Mouse (Mus musculus) embryonic stem cell, embryonic (primary cell): ENCODE data around the gene Brcc3.
"Not testable (repeated sequence)": the region's sequence is repeated elsewhere in the genome, so short reads cannot be mapped to it uniquely, and the experiment has no call there.

ENCODE experiments used
- CTCF ChIA-PET, 4 experiments: fragments of 300-600 bp in 2 of 4; fragments of 350-600 bp in 2 of 4; sonication (Branson Sonifier 250); formaldehyde crosslinking; loops; one replicate each; lab custom pipeline; 2022; ENCODE audit warnings: inconsistent platforms in 2 of 4; lab: Charles Lee
- POLR2A ChIA-PET, 4 experiments: fragments of 300-600 bp in 2 of 4; fragments of 350-600 bp in 2 of 4; sonication (Branson Sonifier 250); formaldehyde crosslinking; loops; one replicate each; lab custom pipeline; 2022; ENCODE audit warnings: antibody characterized with exemption in 4 of 4, inconsistent platforms in 1 of 4; lab: Charles Lee

Brcc3 gene

DNA sequence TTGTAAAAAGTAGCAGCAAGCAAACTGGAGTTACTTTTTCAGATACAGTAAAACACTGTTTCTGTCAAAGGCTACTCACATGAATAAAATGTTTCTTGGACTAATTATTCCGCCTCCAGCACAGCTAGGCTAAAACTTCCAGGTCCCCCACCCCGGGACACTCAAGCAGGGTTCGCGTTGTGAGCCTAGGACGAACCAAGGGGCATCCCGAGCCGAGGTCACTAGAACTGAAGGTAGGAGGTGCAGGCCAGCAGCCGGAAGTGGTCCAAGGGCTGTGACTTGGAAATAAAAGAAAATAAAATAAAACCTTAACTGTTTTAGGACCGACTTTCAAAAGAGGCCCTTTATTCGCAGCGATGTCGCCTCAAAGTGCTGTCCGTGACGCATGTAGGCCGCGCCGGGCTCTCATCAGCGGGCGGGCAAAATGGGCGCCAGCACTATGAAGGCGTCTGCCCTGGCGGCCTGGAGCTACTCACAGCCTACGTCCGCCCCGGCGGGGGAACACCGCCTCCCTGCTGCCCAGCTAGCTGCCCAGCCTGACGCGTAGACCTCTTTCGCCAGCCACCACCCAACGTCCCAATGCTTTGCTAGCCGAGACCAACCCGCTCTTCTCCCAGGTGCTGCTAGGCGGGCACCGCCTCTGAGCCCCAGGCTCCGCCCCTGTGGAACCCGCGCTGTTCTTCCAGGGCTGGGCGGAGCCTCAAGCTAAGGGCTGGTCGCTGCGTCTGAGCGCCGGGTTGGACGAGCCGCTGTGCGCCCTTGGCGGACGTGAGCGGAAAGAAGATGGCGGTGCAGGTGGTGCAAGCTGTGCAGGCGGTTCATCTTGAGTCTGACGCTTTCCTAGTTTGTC is at the start of gene Brcc3, which contains the start of the genes Cmc4 and Mtcp1:
TSS of gene Brcc3 (plus strand) at position 693 of the 850 bp plus-strand sequence.
TSS of gene Cmc4 (minus strand) at position 649 of the 850 bp plus-strand sequence.
TSS of gene Mtcp1 (minus strand) at position 653 of the 850 bp plus-strand sequence.
- CTCF ChIA-PET: no interaction called here
- POLR2A ChIA-PET: interaction anchor here in 3 of 4 experiments (0.7 to 2.9 kb wide), 26 partner anchors 10 to 1146 kb away, joined by 3 to 23 read pairs (median 4); partner anchors contain the start of genes F8 (in 3 of the 3), Fundc2 (in 3 of the 3), Vbp1 (in 3 of the 3) and G6pdx (in 2 of the 3)

DNA sequence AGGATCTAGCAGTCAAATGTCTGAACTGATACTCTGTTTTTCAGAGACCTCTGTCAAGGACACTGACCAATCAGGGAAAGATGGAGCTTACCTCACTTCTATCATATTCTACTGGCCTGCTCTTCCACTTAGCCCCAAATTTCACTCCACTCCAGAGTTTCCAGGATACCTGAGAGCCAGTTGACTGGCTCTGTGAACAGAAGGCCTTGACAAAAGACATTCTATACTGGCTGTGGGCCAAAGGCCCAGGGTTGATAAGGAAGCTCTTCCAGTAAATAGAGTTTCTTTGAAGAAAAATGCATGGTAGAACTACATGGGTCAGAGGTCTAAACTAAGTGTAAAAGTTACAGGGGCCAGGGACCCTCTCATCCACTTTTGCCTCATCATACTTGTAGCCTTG is 46.2 kb upstream of the Brcc3 start:
- CTCF ChIA-PET: no interaction called here

DNA sequence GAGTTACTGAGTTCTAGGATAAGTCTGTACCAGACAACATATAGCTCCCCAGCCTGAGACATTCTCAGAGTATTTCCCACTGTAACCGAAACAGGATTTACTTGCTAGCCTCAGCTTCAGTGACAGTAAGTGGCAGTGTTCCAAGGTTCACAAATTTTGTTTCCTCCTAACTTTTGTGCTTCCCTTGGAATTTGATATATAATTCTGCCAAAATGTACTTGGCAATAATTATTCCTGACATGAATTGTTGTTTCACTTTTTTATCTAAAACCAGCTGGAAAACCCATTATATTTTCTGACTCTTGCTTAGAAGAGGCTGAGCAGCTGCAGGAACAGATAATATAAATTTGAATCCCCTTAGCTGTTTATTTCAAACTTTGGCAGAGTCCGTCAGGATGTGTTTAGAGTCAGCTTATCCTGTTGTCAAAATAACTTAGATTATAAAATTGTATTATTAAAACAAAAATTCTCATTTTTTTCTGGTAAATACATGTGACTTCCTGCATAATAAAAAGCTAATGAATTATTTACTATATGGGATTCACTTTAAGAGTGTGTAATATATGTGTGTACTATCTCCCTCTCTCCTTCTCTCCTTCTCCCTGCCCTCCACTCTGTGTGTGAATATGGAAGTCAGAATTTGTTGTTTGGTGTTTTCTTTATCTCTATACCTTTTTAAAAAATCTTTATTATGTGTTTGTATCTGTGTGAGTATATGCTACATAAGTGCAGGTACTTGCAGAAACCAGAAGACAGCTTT is 43.6 kb upstream of the Brcc3 start:
- CTCF ChIA-PET: no interaction called here
- POLR2A ChIA-PET: interaction anchor here in 1 of 4 experiments (1.3 kb wide), 1 partner anchor 10 kb away, joined by 3 read pairs; the partner anchor contains the start of gene F8

More for the DNA sequence above, 46.2 kb upstream of the Brcc3 start:
- POLR2A ChIA-PET: no interaction called here

DNA sequence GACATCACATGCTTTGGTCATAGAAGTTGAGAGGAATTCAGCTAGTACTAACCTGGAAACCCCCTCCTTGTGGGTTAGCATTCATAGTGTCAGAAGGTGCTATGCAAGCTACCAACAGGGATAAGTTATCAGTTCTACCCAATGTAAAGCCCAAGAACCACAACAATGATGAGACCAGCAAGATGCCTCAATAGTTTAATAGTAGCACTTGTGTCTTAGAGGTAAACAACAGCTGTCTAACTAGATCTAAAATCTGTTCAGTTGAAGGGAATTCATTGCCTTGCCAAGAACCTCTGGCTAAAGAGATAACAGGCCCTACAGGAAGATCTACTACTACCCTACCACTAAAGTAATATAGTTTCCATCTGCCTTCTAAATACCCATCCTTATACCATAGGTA is 39.6 kb upstream of the Brcc3 start:
- CTCF ChIA-PET: no interaction called here
- POLR2A ChIA-PET: no interaction called here

DNA sequence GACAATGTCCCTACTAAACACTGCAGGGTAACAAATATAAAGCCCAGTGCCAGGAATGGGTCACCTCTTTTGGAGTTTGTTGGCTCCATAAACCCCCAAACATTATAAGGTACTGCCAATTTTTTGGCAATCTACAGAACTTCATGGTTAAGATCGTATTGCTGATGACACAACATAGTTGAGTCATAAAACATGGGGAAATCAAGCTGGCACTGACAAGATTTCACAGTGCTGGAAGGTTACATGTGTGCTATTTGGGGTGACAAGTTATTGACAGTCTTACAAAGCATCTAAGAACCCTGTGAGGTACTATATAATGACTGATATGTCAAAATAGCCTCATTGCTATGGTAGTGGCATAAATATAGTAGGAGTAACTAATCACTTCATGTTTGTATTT is 35.3 kb upstream of the Brcc3 start:
- CTCF ChIA-PET: no interaction called here
- POLR2A ChIA-PET: interaction anchor here in 1 of 4 experiments (1.2 kb wide), 1 partner anchor 110 kb away, joined by 3 read pairs; no protein-coding TSS in a partner anchor

DNA sequence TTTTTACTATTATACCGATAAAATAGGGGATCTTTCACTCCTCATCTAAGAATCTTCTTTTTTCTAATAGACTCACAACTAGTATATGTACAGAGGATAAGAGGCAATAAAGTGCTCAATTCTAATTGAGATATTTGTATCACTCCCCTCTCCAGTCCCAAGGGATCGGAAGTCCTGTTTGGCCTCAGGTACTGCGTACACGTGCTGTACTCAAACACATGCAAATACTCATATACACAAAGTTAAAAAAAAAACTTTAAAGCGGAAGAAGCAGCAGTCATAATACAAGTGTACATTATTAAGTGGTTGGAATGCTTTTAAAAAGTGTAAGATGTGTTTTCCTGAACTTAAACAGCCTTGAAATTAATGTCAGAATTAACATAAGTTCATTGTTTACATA is 34.7 kb upstream of the Brcc3 start:
- POLR2A ChIA-PET: interaction anchor here (0.6 to 1.6 kb wide), 18 partner anchors 12 to 286 kb away, joined by 3 to 18 read pairs (median 4); partner anchors contain the start of genes Brcc3 (in 3 of the 4), Cmc4 (in 3 of the 4), Mtcp1 (in 3 of the 4) and Dkc1 (in 2 of the 4)
- CTCF ChIA-PET: interaction anchor here in 2 of 4 experiments (0.6 to 1.0 kb wide), 2 partner anchors 10 to 293 kb away, joined by 5 to 6 read pairs; no protein-coding TSS in a partner anchor

DNA sequence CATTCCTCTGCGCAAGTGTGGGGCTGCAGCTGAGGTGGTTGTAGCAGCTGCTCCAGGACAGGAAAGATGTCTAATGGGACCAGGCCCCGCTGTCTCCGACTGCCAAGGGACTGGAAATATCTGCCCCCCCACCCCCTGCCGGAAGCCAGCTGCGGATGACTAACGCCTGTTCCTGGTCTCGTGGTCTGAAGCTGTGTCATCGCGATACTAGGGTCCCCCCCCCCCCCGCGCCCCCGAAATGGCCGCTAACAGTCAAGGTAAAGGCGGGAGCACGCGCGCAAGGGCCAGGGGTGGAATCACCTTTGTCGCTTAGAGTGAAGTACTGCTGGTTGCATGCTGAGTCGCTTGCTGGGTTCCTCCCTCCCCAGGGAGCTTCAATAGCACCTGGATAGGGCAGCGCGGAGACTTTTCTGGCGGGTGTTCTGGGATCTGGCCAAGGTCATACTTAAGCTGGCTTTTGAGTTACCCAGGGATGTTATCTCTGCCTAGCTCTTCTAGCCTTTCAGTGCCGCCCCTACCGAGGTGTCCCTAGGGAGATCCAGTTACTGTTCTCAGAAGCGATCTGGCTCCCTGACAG is 34.1 kb upstream of the Brcc3 start, which contains the start of the genes Fundc2 and F8:
TSS of gene Fundc2 (plus strand) at position 205 of the 577 bp plus-strand sequence.
TSS of gene F8 (minus strand) at position 421 of the 577 bp plus-strand sequence.
- ChIA-PET POLR2A (interaction anchor here (0.6 to 1.6 kb wide), 29 partner anchors 8 to 1385 kb away, joined by 3 to 18 read pairs (median 3); partner anchors contain the start of genes Vbp1 (in 4 of the 4), Brcc3 (in 3 of the 4), Cmc4 (in 3 of the 4) and Mtcp1 (in 3 of the 4)), CTCF (interaction anchor here in 2 of 4 experiments (0.6 to 1.0 kb wide), 3 partner anchors 9 to 292 kb away, joined by 5 to 6 read pairs (median 6); no protein-coding TSS in a partner anchor)

DNA sequence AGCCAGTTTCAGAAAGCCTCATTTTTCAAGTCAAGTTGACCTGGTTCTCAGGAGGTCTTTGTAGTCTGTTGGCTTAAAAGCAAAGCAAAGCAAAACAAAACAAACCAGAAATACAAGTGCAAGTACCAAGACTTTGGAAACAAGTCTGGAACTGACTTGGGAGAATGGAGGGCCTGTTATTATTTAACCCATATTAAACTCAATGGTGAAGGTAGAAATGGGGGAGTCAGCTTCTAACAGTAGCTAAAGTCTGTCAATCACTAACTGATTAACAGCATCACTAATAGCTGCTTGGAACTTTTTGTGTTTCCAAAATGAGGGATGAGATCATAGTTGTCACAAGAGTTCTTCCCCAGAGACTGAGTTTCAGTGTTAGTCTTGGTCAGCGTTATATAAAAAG is 17.0 kb upstream of the Brcc3 start:
- POLR2A ChIA-PET: interaction anchor here in 2 of 4 experiments (0.7 to 1.0 kb wide), 2 partner anchors 17 kb away, joined by 3 read pairs; partner anchors contain the start of genes Brcc3 (in 1 of the 2), Cmc4 (in 1 of the 2), F8 (in 1 of the 2) and Fundc2 (in 1 of the 2)
- CTCF ChIA-PET: no interaction called here

DNA sequence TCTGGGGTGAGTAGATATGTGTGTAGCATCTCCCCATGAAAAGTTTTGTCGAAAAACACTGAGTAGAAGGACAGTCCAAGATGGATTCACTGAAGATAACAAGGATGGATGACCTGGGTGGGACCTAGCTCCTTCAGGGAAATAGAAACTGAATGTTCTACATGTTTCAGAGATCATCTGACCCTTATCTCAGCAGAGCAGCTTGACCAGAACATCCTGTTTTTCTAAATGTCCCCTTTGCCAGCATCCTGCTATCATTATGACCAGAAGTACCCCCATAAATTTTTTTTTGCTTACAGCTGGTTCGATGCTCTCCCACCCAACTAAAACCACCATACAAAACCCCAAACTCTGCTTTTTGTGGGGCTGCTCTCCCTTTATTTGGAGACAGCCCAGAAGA is 13.8 kb upstream of the Brcc3 start:
- ChIA-PET CTCF (no interaction called here), POLR2A (interaction anchor here in 2 of 4 experiments (1.1 to 2.5 kb wide), 3 partner anchors 14 to 21 kb away, joined by 3 to 7 read pairs (median 4); partner anchors contain the start of genes Brcc3 (in 2 of the 2), Cmc4 (in 2 of the 2), Mtcp1 (in 2 of the 2) and F8 (in 1 of the 2))

DNA sequence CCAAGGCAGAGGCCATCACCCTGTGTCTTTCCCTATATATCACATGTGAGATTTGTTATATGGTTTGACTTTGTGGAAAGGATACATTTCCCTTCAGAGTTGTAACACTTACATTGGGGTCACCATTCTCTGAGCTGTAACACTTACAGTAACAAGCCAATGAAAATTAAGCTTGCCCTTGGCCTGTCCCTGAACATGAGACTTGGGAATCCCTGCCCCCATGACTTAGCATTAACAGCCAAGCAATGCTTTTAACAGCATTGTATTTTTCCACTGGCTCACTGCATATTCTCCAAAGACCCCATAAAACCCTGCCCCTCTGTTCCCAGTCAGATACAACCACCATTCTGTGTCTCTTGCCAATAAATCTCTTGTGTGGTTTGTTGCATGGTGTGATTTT is 13.1 kb upstream of the Brcc3 start:
- ChIA-PET POLR2A (interaction anchor here in 2 of 4 experiments (1.3 to 2.5 kb wide), 2 partner anchors 13 kb away, joined by 3 to 7 read pairs; partner anchors contain the start of genes Brcc3 (in 2 of the 2), Cmc4 (in 2 of the 2) and Mtcp1 (in 2 of the 2)), CTCF (interaction anchor here in 1 of 4 experiments (0.5 kb wide), 1 partner anchor 16 kb away, joined by 3 read pairs; no protein-coding TSS in a partner anchor)

DNA sequence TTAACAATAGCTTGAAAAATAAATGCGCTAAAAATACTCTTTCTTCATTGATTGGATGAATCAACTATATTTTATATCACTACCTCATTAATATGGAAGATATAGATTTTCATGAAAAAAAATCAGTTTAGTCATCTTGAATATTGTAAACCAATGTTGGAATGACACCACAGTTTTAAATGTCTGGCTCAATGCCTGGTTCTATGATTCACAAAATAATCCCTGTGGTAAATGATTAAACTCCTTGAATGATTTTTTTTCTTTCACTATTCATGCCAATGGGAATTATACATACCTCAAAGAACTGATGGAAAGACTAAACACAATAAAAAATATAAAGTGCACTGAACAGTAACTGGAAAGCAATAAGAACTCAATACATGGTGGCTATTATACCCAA is 6.7 kb upstream of the Brcc3 start:
- CTCF ChIA-PET: no interaction called here
- POLR2A ChIA-PET: interaction anchor here in 1 of 4 experiments (0.7 kb wide), 1 partner anchor 308 kb away, joined by 3 read pairs; no protein-coding TSS in a partner anchor

DNA sequence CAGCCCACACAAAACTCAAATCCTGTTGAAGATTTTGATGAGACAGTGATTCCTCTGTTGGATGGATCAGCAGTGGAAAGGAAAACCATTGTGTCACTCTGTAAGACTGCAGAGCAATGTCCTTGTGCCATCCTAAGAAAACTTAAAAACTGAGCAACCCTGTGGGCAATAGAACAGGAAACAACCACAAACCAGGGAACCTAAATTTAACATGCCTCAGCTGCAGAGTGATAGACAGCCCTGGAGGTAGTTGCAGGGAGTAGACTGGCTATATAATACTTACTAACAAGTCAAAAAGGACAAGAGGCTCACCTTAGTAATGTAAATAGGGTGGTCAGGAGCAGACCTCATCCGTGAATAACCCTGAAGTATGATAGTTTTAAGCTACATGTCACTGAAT is 38.2 kb downstream of the Brcc3 start:
- ChIA-PET POLR2A (interaction anchor here in 1 of 4 experiments (0.8 kb wide), 1 partner anchor 16 kb away, joined by 3 read pairs; no protein-coding TSS in a partner anchor), CTCF (no interaction called here)

DNA sequence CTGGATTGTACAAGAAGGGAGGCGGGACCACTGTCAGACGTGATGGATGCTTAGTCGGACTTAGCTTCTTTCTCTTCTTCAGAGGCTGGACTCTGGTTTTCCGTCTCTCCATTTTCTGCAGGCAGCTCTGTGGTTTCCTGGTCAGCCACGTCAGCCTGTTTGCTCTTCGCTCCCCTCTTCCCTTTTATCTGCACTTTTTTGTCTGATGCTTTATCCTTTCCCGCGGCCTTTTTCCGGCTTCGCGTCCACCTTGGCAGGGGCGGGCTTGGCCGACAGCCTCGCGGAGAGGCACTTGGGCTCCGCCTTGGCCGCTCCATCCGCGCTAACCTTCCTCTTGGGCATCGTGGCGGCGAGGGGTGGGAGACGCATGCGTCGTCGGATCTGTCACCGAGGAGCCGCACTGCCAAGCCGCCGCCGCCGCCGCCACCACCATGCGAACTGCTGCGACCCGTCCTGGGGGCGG is 58.8 kb downstream of the Brcc3 start:
- CTCF ChIA-PET, POLR2A ChIA-PET: not testable (repeated sequence)

DNA sequence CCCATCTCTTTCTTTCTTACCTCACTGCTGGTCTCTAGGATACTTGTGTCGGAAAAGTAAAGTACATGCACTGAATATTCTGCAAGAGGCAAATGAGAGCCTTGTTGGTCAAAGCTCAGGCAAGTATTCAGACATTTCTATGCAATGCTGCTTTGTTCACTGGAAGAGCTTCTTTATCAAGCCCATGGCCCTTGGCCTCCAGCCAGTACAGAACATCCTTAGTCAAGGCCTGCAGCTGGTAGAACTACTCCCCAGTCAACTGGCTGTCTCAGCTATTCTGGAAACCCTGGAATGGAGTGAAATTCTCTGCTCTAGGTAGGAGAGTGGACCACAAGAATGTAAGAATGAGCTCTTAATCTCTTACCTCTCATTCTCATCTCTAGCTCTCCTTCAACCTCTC is 73.5 kb downstream of the Brcc3 start:
- CTCF ChIA-PET: interaction anchor here in 1 of 4 experiments (0.7 kb wide), 1 partner anchor 12 kb away, joined by 3 read pairs; no protein-coding TSS in a partner anchor
- POLR2A ChIA-PET: interaction anchor here in 2 of 4 experiments (1.2 to 1.8 kb wide), 2 partner anchors 24 kb away, joined by 3 to 5 read pairs; partner anchors contain the start of gene Vbp1 (in 2 of the 2)
